Mouse (Mus musculus) c-Kit-positive CD71-negative TER-119-negative erythroid progenitor cells, embryonic 14.5 days (primary cell): ENCODE results near the gene Nceh1.

Experiments
- DNase-seq: peaks from one replicate; pipeline ENCODE4 v3.0.0-alpha.2; 2013; ENCODE audit warnings: low read depth

The Nceh1 gene

GRCm38 (mm10) chr3:27182733-27183600 lies at the start of gene Nceh1:
Nceh1 (plus strand) TSS chr3:27182965.
- DNase-seq, result peak; percentile 83

- no peak for DNase-seq
Measured at GRCm38 (mm10) chr3:27140101-27140500, 42.7 kb upstream of the Nceh1 start.

DNA sequence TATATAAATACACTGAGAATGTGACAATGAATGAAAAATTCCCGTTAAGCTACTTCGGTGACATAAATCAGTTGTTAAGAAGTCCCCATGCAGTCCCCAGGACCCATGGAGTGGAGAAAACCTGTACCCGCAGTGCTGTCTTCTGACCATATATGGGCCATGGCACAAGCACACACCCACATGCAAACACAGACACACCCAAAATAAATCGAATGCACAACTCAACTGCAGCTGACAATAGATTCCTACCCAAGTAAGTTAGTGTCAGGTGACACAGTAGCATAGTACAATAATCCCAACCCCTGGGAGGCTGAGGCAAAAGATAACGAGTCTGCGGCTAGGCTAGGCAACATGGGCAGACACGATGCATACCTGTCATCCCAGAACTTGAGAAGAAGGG lies 39.2 kb upstream of the Nceh1 start:
- DNase-seq, result no peak

- DNase-seq, result no peak
Measured at GRCm38 (mm10) chr3:27145733-27146132, 37.0 kb upstream of the Nceh1 start.

DNA sequence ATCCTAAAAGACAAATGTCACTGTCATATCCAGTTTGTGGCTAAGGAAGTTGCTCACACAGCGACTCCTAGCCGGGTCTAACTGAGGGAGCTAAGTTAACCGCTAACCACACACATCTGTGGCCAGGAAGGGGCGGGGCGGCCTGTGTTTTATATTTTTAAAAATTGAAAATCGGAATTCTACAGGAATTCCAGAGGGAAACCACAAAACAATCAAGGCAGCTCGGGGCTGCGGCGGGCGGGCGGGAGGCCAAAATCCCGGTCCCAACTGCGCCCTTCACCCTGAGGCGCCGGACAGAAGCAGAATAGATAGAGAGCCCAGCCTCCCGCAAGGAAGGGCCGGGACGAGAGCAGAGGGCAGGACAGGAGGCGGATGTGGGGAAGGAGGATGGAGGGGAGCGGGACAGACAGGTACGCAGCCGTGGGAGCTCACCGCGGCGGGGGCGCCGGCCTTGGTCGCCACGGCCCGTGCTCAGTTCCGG lies 29.5 kb upstream of the Nceh1 start:
- DNase-seq, result peak; percentile 45

GRCm38 (mm10) chr3:27153701-27154209 lies 29.0 kb upstream of the Nceh1 start, which contains the start of gene Ect2:
Ect2 (minus strand) TSS chr3:27153878.
- peak; percentile 93 for DNase-seq

- no peak for DNase-seq
Measured at GRCm38 (mm10) chr3:27154280-27154679, 28.5 kb upstream of the Nceh1 start.

GRCm38 (mm10) chr3:27155051-27155855 lies 27.5 kb upstream of the Nceh1 start:
- no peak for DNase-seq

GRCm38 (mm10) chr3:27155856-27156593 lies 26.7 kb upstream of the Nceh1 start:
- DNase-seq, result no peak

- DNase-seq, result no peak
Measured at GRCm38 (mm10) chr3:27156594-27156949, 26.2 kb upstream of the Nceh1 start.

- DNase-seq, result no peak
Measured at GRCm38 (mm10) chr3:27158910-27159309, 23.9 kb upstream of the Nceh1 start.

GRCm38 (mm10) chr3:27161645-27162409 lies 20.9 kb upstream of the Nceh1 start:
- DNase-seq, result no peak

- DNase-seq, result no peak
Measured at GRCm38 (mm10) chr3:27162410-27162804, 20.4 kb upstream of the Nceh1 start.

DNA sequence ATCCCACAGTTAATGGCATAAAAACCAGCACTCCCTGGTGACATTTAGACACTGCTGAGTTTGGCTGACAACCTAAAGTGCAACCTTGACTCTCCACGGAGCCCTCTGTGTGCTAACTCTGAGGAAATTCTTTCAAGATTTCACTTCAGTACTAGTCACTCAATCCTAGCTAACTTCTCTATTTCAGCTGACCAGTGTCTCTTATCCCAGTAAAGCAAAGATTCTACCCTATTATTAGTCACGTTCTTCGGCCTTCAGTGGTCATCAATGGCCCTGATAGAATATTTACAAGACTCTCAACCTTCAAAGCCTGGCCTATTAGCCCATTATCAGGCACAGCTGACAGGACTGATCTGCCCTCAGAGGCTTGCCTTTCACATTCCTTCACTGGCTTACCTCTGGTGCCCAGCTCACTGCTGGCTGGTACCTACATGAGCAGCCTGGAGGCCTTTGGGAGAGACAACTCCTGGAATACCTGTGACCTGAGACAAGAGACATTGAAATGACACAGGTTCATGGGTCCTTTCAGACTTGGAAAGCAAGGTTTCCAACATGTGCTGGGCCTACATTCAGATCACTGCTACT lies 17.2 kb upstream of the Nceh1 start:
- DNase-seq, result no peak

DNA sequence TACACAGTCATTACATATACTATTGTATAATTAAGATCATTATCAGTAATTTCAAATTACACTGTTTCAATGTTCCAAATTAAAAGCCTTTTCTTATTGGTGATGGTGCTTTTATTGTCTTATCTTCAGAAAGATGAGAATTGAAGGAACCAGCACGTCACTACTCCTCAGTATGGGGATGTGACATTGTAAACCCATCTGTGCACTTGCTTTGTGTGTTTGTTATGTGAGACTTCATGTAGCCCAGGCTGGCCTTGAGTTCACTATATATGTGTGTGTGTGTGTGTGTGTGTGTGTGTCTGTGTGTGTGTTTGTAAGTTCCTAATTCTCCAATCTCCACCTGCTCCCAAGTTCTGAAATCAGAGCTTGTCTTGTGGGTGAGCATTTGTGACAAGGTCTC lies 12.5 kb upstream of the Nceh1 start:
- no peak for DNase-seq

- no peak for DNase-seq
Measured at GRCm38 (mm10) chr3:27179711-27180110, 3.1 kb upstream of the Nceh1 start.

DNA sequence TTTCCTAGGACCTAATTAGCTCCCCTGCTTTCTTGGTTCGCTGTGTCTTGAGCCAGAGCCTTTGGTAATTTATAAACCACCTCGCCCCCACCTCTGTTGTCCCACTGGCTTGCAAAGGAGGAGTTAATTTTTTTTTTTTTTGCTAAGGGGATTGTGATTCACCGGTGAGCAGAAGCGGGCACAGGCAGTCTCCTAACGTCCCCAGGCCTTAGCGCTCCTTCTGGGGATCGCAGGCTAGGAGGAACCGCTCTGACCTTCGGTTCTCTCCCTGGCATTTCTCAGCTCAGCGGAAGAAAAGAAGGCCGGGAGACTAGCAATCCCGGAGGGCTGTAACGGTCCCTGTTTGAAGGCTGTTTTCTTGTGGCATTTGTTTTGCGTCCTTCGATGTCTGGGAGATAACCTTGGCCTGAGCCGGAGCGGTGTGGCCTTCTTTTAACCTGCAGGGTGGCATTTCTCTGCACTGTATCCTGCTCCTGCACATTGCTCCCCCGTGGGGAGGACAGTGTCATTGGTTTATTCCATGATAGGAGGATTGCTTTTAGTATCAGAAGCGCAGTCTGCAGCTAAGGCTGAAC lies 923 bp downstream of the Nceh1 start:
- DNase-seq, result no peak

GRCm38 (mm10) chr3:27188386-27188785 lies 5.6 kb downstream of the Nceh1 start:
- DNase-seq, result no peak

- DNase-seq, result no peak
Measured at GRCm38 (mm10) chr3:27189320-27190261, 6.8 kb downstream of the Nceh1 start.
